Mouse (Mus musculus) neural tube, embryonic 14.5 days (tissue): ENCODE data around the gene Ppm1g. TPM values are rescaled to one million over a fixed set of nuclear protein-coding genes. Genes with fewer than 3 reads are reported as not detected.

Experiments
- ATAC-seq: fragments of 200-750 bp; cut with Nextera tagmentation; 2 replicates; pipeline ENCODE4 v1.8.0; 2017; ENCODE audit warnings: low read depth, mild to moderate bottlenecking, moderate TSS enrichment, moderate library complexity
- H3K27ac ChIP-seq: fragments of 300-500 bp; sonication (generic); 2 replicates; pipeline ENCODE4 v1.5.1; 2014; ENCODE audit warnings: low read depth, mild to moderate bottlenecking, control low read depth, low read length, moderate library complexity, mixed read lengths
- H3K27me3 ChIP-seq: fragments of 300-500 bp; sonication (generic); 2 replicates; pipeline ENCODE4 v1.6.1; 2014; ENCODE audit warnings: low read length; ENCODE audit not compliant: control insufficient read depth, insufficient read depth
- H3K36me3 ChIP-seq: fragments of 300-500 bp; sonication (generic); 2 replicates; pipeline ENCODE4 v1.6.1; 2014; ENCODE audit warnings: low read length, mixed read lengths; ENCODE audit not compliant: control insufficient read depth, insufficient read depth
- H3K4me1 ChIP-seq: fragments of 300-500 bp; sonication (generic); 2 replicates; pipeline ENCODE4 v1.6.1; 2014; ENCODE audit warnings: low read length; ENCODE audit not compliant: control insufficient read depth, insufficient read depth
- H3K4me2 ChIP-seq: fragments of 300-500 bp; sonication (generic); 2 replicates; pipeline ENCODE4 v1.6.1; 2014; ENCODE audit warnings: mild to moderate bottlenecking, low read depth, low read length, control low read depth
- H3K4me3 ChIP-seq: fragments of 300-500 bp; sonication (generic); 2 replicates; pipeline ENCODE4 v1.5.1; 2014; ENCODE audit warnings: low read depth, low read length, control low read depth, mixed read lengths
- H3K9ac ChIP-seq: fragments of 300-500 bp; sonication (generic); replicated peaks from 2 replicates; pipeline ENCODE4 v1.6.1; 2014; ENCODE audit warnings: low read depth, mild to moderate bottlenecking, control low read depth, low read length, mixed read lengths
- H3K9me3 ChIP-seq: fragments of 300-500 bp; sonication (generic); 2 replicates; pipeline ENCODE4 v1.6.1; 2016; ENCODE audit warnings: low read length; ENCODE audit not compliant: control insufficient read depth
- WGBS: fragments of 180-500 bp; shearing (Covaris S2); extraction: QIAGEN DNeasy Blood & Tissue Kit; methylation state at CpG from one replicate; pipeline ENCODE4 v1.1.7; 2014; 5-methylcytosine and 5-hydroxymethylcytosine counted together
- polyA plus RNA-seq: library from polyadenylated mRNA; unstranded; fragments of >200 nt; fragmentation: Nextera tagmentation; extraction: Ambion mirVana; gene quantifications from 2 replicates; pipeline ENCODE4 v1.2.1, GENCODE M21; 2014

The Ppm1g gene
- polyA plus RNA-seq, 1 experiment from 2014 or later: 155 TPM

- Histone ChIP-seq H3K9ac (no peak overlapping the region), H3K4me3 (no peak overlapping the region), H3K27me3 (no peaks in the 10 kb centered on the region), H3K9me3 (peaks cover 5% of the 10 kb centered on the region), H3K36me3 (peaks cover 57% of the 10 kb centered on the region), H3K4me2 (no peak overlapping the region), H3K27ac (no peak overlapping the region), H3K4me1 (peaks cover 23% of the 10 kb centered on the region)
- no peak for ATAC-seq
- 95% methylated on average over 12 of the region's 12 CpGs for WGBS
Measured at GRCm38 (mm10) chr5:31197072-31197471, 23.4 kb downstream of the Ppm1g start.

GRCm38 (mm10) chr5:31196207-31196606 lies 24.3 kb downstream of the Ppm1g start:
- no peak overlapping the region for H3K27ac ChIP-seq
- 92% methylated on average over 10 of the region's 10 CpGs for WGBS
- ATAC-seq: no peak
- peaks cover 5% of the 10 kb centered on the region for H3K9me3 ChIP-seq
- peaks cover 29% of the 10 kb centered on the region for H3K4me1 ChIP-seq
- H3K27me3 ChIP-seq: no peaks in the 10 kb centered on the region
- H3K36me3 ChIP-seq: peaks cover 57% of the 10 kb centered on the region
- H3K4me3 ChIP-seq: no peak overlapping the region
- H3K9ac ChIP-seq: no peak overlapping the region
- no peak overlapping the region for H3K4me2 ChIP-seq

- H3K36me3 ChIP-seq: peaks cover 58% of the 10 kb centered on the region
- no peak overlapping the region for H3K27ac ChIP-seq
- no peaks in the 10 kb centered on the region for H3K27me3 ChIP-seq
- ATAC-seq: no peak
- H3K9ac ChIP-seq: no peak overlapping the region
- no peak overlapping the region for H3K4me3 ChIP-seq
- no peak overlapping the region for H3K4me2 ChIP-seq
- H3K9me3 ChIP-seq: peaks cover 5% of the 10 kb centered on the region
- peaks cover 25% of the 10 kb centered on the region for H3K4me1 ChIP-seq
- WGBS: 94% methylated on average over 4 of the region's 4 CpGs
Measured at GRCm38 (mm10) chr5:31195671-31196070, 24.8 kb downstream of the Ppm1g start.

- Histone ChIP-seq H3K27ac (no peak overlapping the region), H3K4me1 (peaks cover 17% of the 10 kb centered on the region), H3K27me3 (no peaks in the 10 kb centered on the region), H3K9me3 (no peaks in the 10 kb centered on the region), H3K4me3 (peak overlapping the region; percentile 72; the same call in 1 of the 2 replicates), H3K4me2 (peak overlapping the region; percentile 95; the same call in 1 of the 2 replicates), H3K9ac (no peak overlapping the region), H3K36me3 (peaks cover 59% of the 10 kb centered on the region)
- 94% methylated on average over 16 of the region's 16 CpGs for WGBS
- ATAC-seq: no peak
Measured at GRCm38 (mm10) chr5:31194486-31195485, 25.7 kb downstream of the Ppm1g start.

- WGBS: 12% methylated on average over 25 of the region's 25 CpGs
- Histone ChIP-seq H3K4me3 (peak overlapping the region; percentile 72), H3K4me1 (peaks cover 17% of the 10 kb centered on the region), H3K9me3 (no peaks in the 10 kb centered on the region), H3K36me3 (peaks cover 56% of the 10 kb centered on the region), H3K27ac (peak overlapping the region; percentile 80), H3K27me3 (no peaks in the 10 kb centered on the region), H3K4me2 (peak overlapping the region; percentile 95), H3K9ac (peak overlapping the region; percentile 74)
- no peak for ATAC-seq
Measured at GRCm38 (mm10) chr5:31193631-31194281, 26.7 kb downstream of the Ppm1g start.

GRCm38 (mm10) chr5:31192939-31193630 lies 27.4 kb downstream of the Ppm1g start, which contains the start of the genes Snx17 and Eif2b4:
Gene Snx17, plus strand, starts transcription at chr5:31193227.
Gene Eif2b4, minus strand, starts transcription at chr5:31193430.
- WGBS: under 1% methylated on average over 48 of the region's 48 CpGs
- peaks cover 17% of the 10 kb centered on the region for H3K4me1 ChIP-seq
- no peaks in the 10 kb centered on the region for H3K27me3 ChIP-seq
- peak within 1 kb of the TSS; percentile 74 for H3K9ac ChIP-seq
- peaks cover 53% of the 10 kb centered on the region for H3K36me3 ChIP-seq
- no peaks in the 10 kb centered on the region for H3K9me3 ChIP-seq
- H3K4me2 ChIP-seq: peak within 1 kb of the TSS; percentile 95
- peak within 1 kb of the TSS; percentile 72 for H3K4me3 ChIP-seq
- ATAC-seq: peak; percentile 97
- peak within 1 kb of the TSS; percentile 80 for H3K27ac ChIP-seq

GRCm38 (mm10) chr5:31192045-31192938 lies 28.2 kb downstream of the Ppm1g start:
- 17% methylated on average over 41 of the region's 42 CpGs for WGBS
- H3K4me2 ChIP-seq: peak overlapping the region; percentile 78
- peak; percentile 53 for ATAC-seq
- H3K27me3 ChIP-seq: no peaks in the 10 kb centered on the region
- peaks cover 53% of the 10 kb centered on the region for H3K36me3 ChIP-seq
- H3K27ac ChIP-seq: peak overlapping the region; percentile 72; the same call in 1 of the 2 replicates
- peak overlapping the region; percentile 72 for H3K4me3 ChIP-seq
- peak overlapping the region; percentile 67 for H3K9ac ChIP-seq
- H3K9me3 ChIP-seq: no peaks in the 10 kb centered on the region
- H3K4me1 ChIP-seq: peaks cover 17% of the 10 kb centered on the region

- no peak overlapping the region for H3K27ac ChIP-seq
- no peak overlapping the region for H3K4me2 ChIP-seq
- no peaks in the 10 kb centered on the region for H3K27me3 ChIP-seq
- no peak overlapping the region for H3K9ac ChIP-seq
- no peaks in the 10 kb centered on the region for H3K9me3 ChIP-seq
- H3K4me3 ChIP-seq: no peak overlapping the region
- peaks cover 17% of the 10 kb centered on the region for H3K4me1 ChIP-seq
- WGBS: 91% methylated on average over 9 of the region's 9 CpGs
- ATAC-seq: no peak
- peaks cover 37% of the 10 kb centered on the region for H3K36me3 ChIP-seq
Measured at GRCm38 (mm10) chr5:31190201-31190600, 30.3 kb downstream of the Ppm1g start.
